Mouse (Mus musculus): ENCODE measurements at regions not wholly inside any gene's neighbourhood (a gene's known extent, or its start where the extent isn't known, plus 50 kb on each side); places are given as distances from the start of the nearest gene placed in this dataset.
"Not testable (repeated sequence)": the region's sequence is repeated elsewhere in the genome, so short reads cannot be mapped to it uniquely, and the experiment has no call there.

DNA sequence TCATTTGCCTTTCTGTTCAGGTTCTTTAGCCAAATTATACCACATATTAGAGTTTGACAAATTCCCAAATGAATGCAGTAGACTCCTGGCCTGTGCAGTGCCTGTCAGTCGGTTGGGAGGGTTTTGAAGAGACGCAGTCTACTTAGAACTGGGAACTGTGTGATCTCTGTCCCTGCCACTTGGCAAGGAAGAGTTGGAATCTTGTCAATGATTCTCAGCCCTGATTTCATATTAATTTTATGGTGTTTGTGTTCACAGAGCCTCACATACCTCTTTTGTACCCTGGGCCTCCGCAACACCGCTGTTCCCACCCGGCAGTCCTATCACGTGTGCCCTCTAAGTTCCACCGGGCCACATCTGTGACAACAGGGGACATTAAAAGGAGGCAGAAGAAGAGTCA lies 149.8 kb upstream of the Ddhd1 start:
- no peak for DNase-seq

DNA sequence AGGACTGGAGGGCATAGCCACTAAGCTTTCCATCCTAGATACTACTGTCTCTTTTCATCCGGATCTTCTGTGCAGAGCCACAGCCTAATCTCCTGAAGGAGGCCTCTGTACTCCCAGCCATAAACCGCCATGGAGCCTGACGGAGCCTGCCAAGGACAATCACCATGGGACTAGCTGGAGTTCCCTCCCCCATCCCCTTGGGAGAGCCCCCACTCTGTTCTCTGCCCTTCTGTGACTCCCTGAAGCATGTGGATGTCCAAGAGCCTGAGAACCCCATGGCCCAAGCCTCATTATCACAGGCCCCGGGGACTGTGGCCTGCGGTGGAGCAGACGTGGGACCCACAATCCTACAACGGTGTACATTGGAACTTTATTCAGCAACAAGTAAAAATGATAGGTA lies 151.5 kb upstream of the Ddhd1 start:
- no peak for DNase-seq

DNA sequence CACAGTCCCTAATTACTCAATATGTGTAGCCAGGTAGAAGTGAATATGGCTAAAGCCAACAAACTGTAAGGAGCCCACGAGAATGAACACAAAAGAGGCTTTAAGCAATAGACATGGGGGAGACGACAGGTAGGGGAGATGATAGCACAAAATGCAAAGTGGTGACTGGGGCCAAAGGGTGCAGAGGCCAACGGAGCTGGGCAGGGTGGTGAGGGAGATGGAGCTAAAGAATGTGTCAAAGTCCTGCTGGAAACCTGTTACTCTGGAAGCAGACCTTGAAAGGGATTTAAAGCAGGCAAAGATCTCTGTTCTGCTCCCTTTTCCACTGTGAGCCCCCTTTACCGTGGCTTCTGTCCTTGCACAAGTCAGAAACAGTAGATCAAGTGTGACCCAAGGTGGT lies 152.2 kb upstream of the Ddhd1 start:
- no peak for DNase-seq

DNA sequence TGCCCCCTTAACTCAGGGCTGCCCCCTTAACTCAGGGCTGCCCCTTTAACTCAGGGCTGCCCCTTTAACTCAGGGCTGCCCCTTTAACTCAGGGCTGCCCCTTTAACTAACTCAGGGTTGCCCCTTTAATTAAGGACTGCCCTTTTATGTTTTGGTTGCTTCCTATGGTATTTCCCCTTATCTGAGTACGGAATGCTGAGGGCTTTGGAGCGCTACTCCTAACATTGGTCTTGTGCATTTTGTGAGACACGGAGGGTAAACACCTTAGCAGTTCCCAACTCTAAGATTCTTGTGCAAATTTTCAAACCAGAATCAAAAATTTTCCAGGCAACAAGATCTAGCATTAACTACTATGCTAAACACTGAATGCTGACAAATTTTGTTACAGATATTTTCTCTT lies 152.7 kb upstream of the Ddhd1 start:
- DNase-seq = no peak

DNA sequence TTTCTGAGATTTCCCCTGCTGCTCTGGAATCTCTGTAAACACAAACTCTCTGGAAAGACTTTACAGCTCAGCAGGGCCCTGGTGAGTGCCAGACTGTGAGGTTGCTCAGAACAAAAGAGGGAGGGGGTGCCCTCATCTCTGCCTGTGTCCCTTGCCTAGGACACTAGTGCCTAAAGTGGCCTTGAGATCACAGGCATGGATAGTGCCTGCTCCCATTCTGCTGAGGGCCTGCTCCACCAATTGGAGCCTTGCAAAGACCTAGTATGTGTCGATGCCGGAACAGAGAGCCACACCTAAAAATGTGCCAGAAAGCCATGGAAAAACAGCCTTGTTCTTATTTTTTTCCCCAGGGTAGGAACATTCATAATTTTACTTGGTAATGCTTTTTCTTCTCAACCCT lies 157.7 kb upstream of the Ddhd1 start:
- DNase-seq = no peak

DNA sequence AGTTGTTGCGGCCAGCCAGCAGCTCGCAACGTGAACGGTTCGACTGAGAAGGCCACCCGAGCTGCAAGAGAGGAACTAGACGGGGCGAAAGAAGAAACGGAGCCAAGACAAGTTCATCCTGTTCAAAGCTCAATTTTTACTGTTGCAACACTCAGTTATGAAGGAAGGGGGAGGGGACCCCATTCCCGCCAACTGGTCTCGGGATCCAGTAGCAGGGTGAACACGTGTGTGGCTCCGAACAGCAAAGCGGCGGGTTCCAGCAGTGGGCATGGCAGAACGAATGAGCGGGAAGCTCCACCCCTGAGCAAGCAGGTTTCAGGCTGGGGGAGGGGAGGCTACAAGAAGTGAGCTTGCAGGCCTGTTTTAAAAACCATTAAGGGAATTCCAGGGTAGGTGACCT lies 158.7 kb upstream of the Ddhd1 start:
- DNase-seq = not testable (repeated sequence)

DNA sequence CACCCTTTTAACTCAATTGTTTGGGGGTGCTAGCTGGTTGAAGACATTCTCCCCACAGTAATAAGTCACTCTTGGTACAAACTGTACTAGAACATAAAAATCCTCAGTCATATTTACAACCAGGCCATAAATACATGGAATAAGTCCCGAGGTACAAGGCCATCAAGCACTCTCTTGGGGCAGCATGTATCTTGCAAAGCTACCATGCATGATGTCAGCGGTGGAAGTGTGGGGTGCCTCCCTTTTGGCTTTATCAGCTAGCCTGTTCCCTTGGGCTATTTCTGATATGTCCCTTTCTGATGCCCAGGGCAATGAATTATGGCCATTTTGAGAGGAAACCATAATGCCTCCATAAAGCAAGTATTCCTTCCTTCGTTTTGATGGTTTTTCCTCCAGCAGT lies 159.8 kb upstream of the Ddhd1 start:
- DNase-seq = no peak

DNA sequence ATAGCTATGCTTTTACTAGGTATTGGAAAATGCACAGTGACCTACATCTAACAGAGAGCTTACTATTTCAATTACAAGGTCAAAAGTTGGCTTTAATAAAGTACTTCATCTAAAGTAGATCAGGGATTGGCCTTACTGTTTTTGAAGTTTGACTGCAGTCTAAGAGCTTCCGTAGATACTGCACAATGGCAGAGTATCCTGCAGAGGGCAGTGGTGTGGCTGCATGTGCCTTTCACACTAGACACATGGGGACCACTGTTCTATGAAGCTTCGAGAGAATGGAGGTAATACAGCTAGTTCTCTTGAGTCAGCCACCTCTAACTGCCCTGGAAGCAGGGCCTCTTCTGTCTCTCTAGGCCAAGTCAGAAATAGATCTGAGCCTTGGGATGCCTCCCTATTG lies 166.7 kb upstream of the Ddhd1 start:
- no peak for DNase-seq

DNA sequence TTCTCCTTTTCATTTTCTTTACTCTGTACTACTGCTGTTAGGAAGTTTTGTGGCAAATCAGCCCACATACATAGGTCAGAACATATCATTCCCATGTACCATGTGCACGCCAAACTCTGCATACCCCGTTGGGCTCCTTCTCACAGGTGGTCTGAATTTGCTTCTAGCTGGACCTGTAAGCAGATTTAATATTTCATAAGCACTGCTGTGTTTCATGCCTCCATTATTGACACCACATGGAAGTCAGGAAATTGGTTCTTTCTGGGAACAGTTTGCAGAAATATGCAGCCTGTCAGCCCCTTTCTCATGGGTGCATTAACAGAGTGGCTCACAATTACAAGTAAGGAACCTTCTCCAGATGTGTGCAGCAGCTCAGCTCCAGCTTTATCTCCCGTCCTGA lies 168.1 kb upstream of the Ddhd1 start:
- no peak for DNase-seq

DNA sequence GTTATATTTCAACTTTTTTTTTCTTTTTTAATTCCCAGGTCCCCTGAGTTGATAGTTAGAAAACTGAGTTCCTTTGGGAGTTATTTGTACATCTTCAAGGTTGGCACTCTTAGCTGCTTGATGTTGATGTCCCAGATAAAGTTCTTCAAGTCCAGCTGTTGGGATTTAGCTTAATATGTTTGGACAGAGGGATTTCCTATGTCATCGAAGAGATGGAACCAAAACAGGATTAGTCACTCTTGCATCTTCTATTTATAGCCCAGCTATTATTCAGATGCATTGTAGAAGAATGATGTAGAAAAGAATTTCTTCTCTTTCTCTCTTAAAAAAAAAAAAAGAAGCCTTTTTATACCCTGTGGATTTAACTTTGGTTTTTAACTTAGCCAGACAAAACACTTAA lies 169.2 kb upstream of the Ddhd1 start:
- no peak for DNase-seq

DNA sequence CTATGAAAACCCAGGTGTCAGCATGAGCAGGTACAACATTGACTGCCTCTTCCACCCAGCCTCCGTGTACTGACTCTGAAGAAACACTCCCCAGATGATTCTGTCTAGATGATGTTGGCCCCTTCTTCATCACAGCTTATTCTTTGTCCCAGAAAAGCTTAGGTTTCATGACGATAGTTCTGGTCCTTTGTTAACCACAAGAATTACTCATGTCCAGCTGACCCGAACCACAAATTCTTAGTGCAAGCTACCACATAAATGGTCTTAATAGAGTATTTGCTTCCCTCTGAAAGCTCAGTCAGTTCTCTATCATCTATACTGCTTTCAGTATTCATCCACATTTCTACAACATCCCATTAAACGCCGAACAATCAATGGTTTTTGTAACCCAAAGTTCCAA lies 172.5 kb upstream of the Ddhd1 start:
- DNase-seq = no peak

DNA sequence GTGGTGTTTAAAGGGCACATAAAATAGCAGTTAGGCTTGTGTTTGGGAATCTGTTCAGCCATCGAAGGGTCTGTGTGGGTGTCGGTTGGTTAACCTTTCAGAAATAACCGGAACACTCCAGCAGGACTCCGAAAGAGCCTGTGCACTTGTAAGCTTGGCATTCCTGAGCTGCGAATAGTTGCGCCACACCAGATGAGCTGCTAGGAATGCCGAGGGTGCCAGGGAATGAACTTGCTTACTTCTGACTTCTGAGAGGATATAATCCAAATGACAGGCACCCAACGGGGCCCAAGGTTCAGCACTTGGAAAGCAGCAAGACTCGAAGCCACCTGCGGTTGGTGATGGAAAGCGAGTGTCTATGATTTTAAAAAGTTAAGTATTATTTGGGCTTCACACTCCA lies 179.1 kb upstream of the Ddhd1 start:
- DNase-seq = no peak

DNA sequence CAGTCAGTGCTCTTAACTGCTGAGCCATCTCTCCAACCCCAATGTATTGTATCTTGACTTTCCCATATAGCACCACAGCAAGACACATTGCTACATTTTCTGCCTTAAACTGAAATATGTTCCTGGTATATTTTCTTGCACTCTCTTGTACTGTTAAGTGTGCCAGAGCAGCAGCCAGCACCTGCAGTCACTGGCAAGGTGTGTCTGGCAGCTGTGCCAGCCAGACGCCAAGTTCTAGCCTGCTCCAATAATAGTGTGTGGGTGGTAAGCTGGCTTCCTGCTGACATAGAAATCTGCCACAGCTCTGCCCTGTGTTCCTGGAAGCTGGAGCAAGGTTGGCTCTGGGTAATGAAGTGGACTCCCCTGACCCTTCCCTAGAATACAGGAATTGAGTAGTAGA lies 185.9 kb upstream of the Ddhd1 start:
- no peak for DNase-seq

DNA sequence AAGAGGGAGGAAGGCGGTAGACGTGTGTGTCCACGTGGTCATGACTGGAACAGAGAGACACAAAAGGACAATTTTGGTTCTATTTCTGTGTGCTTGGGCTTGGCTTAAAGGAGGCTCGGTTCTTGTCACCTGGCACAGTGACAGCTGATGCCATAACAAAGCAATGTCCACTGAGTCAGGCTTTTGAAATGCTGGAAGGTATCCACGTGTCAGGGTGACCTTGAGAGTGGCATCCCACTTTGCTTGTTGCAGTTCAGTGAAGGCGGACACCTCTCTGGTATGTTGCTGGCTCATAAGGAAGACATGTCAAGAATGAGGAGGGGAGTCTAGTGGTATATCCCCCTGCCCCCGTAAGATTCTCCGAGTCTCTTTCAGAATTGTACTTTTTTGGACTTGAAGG lies 192.6 kb upstream of the Ddhd1 start:
- no peak for DNase-seq

DNA sequence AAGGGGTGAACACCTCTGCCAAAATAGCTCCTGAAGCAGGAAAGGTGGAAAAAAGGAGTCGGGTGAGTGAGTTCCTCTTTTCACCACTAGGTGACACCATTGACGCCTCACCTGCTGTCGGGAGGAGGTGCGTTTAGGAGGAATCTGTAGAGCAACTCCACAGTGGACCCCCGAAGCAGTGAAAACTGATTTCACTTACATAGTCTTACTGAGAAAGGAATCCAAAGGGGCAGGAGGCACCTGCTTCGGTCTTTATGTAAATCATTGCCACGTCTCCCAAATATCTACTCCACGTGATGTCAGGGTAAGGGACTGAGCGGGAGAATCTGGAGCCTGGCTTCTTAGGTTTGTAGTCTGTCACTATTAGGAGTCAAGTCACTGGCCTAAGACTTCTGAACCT lies 220.5 kb upstream of the Ddhd1 start:
- DNase-seq = peak; percentile 10

DNA sequence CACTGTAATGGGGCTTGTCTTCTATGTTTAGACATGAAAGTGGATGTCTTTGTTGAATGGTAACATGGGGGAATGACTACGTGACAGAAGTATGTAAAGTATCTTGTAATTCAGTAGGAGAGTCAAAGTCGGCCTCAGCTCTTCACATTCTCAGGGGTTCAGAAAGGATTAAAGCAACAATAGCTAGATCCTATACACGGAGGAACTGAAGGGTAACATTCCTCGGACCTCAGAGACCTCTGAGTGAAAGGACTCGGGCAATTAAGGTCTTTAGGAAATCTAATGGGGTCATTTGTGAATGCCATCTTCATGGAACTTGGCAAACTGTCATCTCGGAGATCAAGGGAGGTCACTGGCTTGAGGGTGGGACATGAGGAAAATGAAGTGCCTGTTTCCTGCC lies 262.8 kb upstream of the Ddhd1 start:
- no peak for DNase-seq

DNA sequence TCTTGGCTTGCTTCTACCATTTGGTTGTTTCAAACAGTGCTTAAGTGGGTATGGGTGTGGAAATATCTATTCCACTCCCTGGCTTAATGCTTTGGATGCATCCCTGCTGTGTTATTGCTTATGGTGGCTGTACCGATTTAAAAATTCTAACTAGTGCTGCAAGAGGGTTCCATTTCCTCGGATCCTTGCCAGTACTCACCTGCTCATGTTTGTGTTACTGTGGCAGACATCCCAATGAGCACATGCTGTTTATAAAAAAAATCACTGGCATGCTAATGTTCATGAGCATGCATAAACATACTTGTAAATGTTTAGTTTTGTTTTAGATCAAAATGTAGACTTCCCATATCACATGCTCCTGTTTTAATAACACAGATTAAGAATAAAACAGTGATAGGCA lies 285.6 kb upstream of the Ddhd1 start:
- no peak for DNase-seq

DNA sequence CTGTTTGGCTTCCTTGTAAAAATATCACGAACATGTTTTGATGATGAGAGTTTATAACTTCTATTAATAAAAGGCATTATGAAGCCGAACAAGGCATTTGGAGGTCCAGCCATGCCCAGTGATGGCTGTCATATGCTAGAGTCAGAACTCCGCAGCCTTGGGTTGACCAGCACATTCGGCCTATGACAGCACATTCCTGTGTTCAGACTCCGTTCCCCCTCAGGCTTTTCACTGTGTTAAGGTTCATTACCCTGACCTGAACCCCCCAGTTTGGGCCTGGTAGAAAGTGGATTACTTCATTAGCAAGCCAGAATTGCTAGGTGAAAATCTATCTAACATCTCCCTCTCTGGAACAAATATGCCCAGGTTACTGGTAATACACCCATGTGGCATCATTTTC lies 286.2 kb upstream of the Ddhd1 start:
- no peak for DNase-seq

DNA sequence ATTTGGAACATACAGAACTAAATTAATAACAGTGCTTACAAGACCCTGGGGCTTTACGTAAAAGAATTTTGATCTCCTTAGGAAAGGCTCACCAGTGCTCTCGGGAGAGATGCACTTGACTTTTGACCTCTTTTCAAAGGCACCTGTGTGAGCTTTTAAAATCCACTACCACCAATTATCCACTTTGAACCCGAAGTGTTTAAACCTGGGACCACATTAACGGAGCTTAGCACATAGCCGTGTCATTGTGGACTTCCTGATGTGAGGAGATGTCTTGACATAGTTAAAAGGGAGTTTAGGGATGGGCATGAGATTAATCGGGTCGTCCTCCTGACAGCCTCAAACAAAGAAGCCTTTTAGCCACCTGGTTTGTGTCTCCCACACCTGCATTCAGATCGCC lies 286.6 kb upstream of the Ddhd1 start:
- no peak for DNase-seq

DNA sequence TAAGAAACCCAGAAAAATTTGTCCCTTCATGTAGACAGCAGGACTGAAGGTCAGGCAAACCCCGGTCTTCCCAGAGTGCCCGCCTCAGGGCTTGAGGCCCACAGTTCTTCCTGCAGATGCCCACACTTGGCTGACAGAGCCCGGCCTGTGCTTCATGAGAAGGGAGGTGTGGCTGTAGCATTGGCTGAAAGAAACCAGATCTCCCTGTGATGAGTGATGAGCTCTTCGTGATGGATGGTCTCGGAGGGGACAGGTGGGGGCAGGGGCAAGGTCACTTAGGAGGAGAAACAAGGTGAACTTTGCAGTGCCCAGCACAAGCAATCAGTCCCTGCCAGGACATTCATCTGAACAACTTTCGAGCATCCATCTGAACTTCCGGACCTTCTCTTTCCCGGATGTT lies 298.7 kb upstream of the Ddhd1 start:
- no peak for DNase-seq

DNA sequence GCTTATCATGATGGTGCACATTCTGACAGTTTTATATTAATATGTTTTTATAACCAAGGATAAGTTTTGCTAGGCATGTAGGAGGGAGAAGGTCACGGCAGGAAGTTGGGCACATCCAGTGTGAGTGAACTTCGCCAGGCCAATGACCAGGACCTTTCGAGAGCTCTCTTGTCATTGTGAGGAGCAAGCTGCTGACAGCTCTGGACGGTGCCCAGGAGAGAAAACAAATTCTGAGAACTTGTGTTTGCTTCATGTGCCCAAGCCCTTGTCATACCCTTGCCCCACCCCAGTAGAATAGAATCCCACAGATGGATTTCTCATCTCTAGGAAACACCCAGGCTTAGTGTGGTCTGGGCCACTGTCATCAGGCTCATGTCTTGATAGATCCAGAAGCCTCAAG lies 304.5 kb upstream of the Ddhd1 start:
- no peak for DNase-seq

DNA sequence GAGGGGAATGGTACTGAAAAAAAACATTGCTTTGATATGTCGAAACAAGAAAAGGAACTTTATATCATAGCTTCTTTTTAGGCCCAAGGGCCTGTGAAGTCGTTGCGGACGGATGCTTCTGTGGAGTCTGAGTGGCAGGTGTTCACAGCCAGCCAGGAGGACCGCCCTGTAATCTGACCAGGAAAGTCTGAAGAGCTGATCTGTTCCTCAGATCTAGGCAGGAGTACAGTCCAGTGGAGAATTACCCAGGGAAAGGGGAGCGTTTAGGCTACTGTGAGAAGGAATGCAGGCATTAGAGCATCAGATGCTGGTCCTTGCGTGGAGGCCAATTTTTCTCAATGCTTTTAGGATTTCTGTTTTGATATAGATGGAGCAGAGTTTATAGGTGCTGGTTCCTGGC lies 306.1 kb upstream of the Ddhd1 start:
- no peak for DNase-seq

DNA sequence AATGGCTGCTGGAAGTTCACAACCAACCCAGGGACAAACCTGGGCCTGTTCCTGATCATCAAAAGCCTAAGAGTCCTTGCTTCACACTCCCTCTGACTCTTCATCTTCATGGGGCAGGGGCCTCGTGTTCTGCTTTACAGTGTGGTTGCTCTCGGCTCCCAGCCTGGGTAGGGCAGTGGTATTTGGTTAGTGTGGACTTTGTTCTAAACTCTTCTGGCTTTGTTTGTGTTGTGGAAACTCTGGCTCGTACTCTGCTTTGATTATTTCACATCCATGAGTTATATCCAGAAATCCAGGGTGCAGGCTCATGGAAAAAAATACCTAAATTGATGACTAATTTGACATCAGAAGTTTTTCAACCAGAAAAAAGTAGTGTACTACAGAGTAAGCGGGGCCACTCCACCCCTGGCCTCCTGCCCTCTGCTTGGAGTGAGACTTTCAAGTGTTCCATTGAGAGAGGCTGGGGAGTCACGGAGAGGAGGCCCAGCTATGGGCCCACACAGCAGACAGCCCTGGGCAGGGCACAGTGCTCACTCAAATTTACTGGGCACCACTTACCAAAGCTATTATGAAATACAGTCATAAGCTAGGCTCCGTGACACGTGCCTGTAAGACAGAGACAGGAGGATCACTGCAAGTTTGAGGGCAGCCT lies 325.4 kb upstream of the Ddhd1 start:
- no peak for DNase-seq

DNA sequence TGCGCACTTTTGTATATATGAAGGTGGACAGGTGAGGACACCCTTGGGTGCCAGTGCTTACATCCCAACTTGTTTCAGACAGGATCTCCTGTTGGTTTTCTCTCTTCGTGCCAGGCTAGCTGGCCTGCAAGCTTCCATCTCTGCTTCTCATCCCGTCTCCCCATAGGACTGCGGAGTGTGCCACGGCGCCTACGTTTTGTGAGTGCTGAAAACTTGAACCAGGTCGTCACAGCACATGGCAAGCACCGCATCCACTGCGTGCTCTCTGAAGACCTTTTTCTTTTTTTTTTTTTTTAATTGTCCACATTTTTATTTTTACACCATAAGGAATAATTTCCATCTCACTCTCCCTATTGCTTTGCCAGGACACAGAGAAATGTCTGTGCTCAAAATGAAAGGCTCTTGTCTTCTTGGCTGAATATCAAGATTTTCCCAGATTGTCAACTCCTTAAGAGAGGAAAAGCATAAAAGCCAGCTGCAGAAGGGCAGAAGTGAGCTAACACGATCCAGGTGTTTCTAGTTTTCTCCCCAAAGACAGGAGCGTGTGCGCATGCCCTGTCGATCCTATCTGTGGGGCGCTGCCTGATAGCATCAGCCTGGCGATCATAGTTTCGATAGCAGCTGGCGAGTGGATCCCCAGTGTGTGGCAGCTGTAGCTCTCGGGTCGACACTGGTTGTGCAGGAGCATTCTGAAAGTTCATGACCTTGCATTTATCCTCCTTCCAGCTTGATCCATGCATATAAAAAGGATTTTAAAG lies 326.4 kb upstream of the Ddhd1 start:
- DNase-seq = no peak

Data from cerebellum, adult 11 months (tissue).